16 mouse cellular contexts compared by ENCODE assay signal in the genomic region with DNA sequence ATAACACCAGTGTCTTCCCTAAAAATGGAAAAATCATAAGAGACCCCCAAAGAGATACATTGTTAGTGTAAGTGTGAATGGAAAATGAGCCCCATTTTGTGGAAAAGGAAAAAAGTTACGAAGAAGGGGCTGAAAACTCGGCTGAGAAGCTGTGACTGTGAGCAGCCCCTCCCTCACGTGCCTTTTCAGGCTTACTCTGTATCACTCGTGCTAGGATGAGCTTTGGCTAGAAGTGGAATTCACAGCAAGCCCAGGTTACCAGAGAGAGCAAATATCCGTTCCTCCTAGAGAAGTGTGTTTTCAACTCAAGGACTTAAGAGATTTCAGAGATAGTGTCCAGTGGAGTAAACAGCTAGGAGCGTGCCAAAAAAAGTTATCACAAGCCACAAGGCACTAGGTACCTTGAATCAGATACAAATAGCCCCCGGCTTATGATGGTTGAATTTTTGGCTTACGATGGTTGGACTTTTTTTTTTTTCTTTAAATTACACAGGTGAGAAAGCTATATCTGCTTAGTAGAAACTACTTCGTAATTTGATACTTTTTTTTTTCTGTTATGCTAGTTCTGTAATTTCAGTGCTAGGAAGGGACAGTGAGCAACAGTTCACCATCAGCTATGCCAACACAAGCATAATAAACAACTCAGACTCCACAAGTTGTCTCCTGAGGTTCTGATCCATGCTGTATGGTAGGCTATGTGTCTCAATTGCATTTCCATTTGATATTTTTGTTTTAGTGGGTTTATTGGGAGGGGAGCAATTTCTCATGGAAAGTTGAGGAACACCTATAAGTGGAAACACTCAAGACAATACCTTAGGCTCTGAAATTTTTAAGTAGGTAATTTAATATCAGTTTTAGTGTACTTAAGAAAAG.
"Had no signal": no experiment of that assay in that cellular context is flagged by ENCODE, and none has a peak within 500 bp of the region (broad histone marks: within the 10 kb centered on the region; RNA-seq: fewer than 3 reads in every experiment).

No protein-coding gene starts in this region.

- H3K9me3 ChIP-seq: lung, embryonic 15.5 days; stomach, embryonic 15.5 days had no signal

- H3K9ac ChIP-seq: liver, embryonic 14.5 days; lung, embryonic 15.5 days; stomach, embryonic 15.5 days had no signal

- H3K4me2 ChIP-seq: liver, embryonic 11.5 days; lung, embryonic 15.5 days; midbrain, embryonic 11.5 days; stomach, embryonic 15.5 days had no signal

- H3K27ac ChIP-seq: kidney, postnatal 0 days; layer of hippocampus, adult 2 months; liver, embryonic 14.5 days; lung, embryonic 15.5 days; stomach, embryonic 15.5 days had no signal

- DNase-seq: kidney, adult 18-20 months; kidney, adult 9 months; kidney, postnatal 25 days; layer of hippocampus, adult 9-11 months; lung, adult 18-20 months; lung, postnatal 10 days; lung, postnatal 36 days; midbrain, embryonic 14.5 days; thymus, postnatal 25 days had no signal

- H3K4me3 ChIP-seq: layer of hippocampus, adult 2 months; lung, embryonic 15.5 days; stomach, embryonic 15.5 days had no signal

- H3K27me3 ChIP-seq: lung, embryonic 15.5 days; stomach, embryonic 15.5 days had no signal

- H3K36me3 ChIP-seq: lung, embryonic 15.5 days; stomach, embryonic 15.5 days had no signal
